Mouse (Mus musculus) lung, postnatal 14 days (tissue): Measurements from ENCODE around the gene Map7d3.

Experiments
- DNase-seq: peaks from one replicate; pipeline ENCODE4 v3.0.0; 2021

Gene Map7d3

GRCm38 (mm10) chrX:56821765-56822603 is at the start of gene Map7d3:
Gene Map7d3 (minus strand): TSS chrX:56822326.
- peak; percentile 1 for DNase-seq

DNA sequence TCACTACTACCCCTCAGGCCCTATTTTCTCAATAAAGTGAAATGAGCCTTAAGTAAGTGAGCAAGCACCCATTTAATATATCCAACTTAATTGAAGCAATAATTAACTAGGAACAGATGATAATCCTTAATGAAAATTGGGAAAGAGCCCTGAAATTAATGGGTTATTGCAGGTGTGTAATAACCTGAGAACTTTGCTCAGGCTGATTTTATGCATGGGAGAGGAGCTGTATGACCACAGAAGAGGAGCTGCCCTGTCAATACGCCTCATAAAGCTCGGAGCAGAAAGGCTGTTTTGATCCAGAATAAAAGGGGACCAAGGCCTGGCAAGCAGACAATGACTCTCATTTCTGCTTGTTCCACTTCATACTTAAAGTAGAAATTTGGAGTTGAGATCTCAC is 47.7 kb upstream of the Map7d3 start, which contains the start of gene Adgrg4:
TSS of gene Adgrg4 (plus strand) at position 301 of the 400 bp plus-strand sequence.
- DNase-seq = no peak

GRCm38 (mm10) chrX:56841255-56841654 is 19.1 kb upstream of the Map7d3 start:
- no peak for DNase-seq

- peak; percentile 35 for DNase-seq
These were observed 17.2 kb upstream of the Map7d3 start for GRCm38 (mm10) chrX:56839369-56839768.

GRCm38 (mm10) chrX:56835842-56836241 is 13.7 kb upstream of the Map7d3 start:
- no peak for DNase-seq

- DNase-seq = no peak
These were observed 5.4 kb upstream of the Map7d3 start for GRCm38 (mm10) chrX:56827492-56827891.

DNA sequence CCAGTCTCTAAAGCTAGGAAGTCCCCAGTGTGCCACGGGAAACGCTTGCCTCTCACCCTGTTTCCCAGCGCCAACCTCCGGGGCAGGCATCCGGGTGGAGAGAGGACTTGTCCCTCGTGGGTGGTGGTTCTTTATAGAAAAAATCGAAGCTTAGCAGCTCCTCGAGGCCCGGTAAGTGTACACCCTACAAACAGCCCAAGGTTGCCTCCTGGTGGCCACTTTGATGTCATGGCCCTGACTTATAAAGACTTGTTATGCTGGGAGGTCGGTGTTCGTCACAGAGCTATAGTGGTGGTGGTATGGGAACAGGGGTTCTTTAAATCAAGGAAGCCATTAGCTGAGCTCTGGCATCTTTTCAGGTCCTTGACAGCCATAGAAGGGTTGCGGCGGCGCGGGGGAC is 30.9 kb downstream of the Map7d3 start:
- DNase-seq = peak; percentile 69

DNA sequence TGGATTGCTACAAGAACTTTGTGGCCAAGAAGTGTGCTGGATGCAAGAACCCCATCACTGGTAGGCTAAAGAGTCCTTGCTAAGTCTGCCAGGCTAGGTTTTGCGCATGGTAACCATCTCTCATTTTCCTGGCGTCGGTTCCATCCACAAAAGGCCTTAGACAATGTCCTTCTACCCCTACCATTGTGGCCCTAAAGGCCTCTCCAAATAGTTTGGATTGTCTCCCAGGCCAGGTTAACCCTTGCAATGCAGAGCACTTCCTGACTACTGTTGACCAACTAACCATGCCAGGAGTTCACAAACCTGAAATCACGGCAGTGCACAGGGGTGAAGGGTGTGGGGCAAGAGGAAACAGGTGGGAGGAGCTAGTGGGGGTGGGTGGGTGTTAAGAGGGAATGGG is 31.5 kb downstream of the Map7d3 start:
- DNase-seq = no peak

DNA sequence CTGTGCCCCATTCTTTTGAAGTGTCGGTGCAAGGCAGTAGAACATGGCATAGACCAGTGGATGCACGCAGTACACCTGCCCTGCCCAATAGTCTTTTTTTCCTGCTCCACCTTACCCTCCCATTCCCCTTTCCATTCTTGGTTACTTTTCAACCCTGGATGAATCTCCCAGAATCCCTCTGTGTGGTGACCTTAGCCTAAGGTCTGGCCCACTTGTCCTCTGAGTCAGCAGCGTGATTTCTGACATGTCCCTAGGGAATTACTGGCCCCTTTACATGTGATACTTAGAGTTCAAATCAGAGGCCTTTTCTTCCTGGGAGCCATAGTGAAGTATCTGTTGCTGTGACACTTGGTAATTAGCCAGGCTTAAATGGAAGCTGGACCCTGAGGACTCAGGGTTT is 34.6 kb downstream of the Map7d3 start:
- DNase-seq = no peak

DNA sequence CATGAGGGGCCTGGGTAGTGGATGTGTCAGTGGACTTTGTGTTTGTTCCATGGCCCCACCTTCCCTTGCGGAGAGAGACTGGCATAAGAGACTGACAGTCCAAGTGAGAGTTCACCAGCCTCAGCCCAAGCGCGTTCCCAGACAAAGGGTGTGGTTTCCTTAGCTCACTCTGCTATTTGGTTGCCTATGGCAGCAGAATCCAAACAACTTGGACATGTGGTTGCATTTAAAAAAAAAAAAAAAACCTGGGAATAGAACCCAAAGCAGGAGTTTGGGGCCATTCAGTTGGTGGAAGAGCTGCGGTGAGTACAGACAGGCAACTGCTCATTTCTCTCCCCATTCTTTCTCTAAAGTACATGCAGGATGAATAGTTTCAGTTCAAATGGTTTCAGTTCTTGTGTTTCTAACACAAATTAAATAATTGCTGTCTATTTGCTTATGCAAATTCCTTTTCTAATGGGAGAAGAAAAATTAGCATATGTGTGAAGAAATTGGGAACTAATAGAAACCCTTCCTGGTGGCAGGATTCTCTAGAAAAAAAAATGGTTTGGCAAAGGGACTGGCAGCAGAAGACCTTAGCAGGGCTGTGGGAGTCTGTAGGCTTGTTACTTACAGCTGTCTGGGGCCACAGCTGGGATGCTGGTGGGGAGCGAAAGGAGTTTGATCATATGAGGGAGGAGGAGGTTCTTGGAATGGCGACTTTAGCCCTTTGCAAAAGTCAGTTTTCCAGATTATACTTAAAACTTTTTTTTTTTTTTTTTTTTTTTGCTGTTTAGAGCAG is 35.7 kb downstream of the Map7d3 start:
- peak; percentile 42 for DNase-seq

- no peak for DNase-seq
These were observed 48.8 kb downstream of the Map7d3 start for GRCm38 (mm10) chrX:56773329-56773728.

DNA sequence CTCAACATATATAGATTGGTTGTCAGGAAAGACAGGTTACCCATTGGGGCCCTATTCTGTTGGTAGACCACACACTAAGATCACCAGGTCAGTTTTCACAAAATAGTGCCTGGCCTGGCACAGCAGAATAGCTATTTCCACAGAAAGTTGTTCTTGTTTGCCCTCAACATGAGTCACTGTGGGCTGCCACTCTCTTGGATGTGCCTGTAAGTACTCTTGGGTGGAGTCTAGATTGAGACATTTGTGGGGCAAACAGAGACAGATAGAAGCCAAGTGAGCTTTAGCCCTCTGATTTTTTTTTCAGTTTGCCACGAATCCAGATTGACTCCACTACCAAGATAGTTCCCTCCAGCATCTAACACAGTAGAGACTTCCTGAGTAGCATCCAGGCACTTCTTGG is 50.4 kb downstream of the Map7d3 start:
- DNase-seq = no peak

GRCm38 (mm10) chrX:56769838-56770237 is 52.3 kb downstream of the Map7d3 start:
- peak; percentile 44 for DNase-seq

- no peak for DNase-seq
These were observed 61.8 kb downstream of the Map7d3 start for GRCm38 (mm10) chrX:56760257-56760760.

- no peak for DNase-seq
These were observed 65.8 kb downstream of the Map7d3 start for GRCm38 (mm10) chrX:56756352-56756751.

DNA sequence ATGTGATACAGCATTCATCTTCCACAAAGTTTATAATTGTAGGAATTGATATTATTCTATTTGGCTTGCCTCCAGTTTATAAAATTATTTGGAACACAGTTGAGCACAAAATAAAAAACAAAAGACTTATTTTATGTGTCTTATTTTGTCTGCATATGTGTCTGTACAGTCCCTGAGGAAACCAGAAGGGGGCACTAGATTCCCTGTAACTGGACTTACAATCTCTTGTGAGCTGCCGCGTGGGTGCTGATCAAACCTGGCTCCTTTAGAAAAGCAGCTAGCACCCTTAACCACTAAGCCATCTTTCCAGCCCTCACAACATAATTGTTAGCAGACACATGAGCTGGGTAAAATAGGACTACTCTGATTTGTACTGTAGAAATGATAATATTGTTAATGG is 66.5 kb downstream of the Map7d3 start:
- DNase-seq = peak; percentile 58

DNA sequence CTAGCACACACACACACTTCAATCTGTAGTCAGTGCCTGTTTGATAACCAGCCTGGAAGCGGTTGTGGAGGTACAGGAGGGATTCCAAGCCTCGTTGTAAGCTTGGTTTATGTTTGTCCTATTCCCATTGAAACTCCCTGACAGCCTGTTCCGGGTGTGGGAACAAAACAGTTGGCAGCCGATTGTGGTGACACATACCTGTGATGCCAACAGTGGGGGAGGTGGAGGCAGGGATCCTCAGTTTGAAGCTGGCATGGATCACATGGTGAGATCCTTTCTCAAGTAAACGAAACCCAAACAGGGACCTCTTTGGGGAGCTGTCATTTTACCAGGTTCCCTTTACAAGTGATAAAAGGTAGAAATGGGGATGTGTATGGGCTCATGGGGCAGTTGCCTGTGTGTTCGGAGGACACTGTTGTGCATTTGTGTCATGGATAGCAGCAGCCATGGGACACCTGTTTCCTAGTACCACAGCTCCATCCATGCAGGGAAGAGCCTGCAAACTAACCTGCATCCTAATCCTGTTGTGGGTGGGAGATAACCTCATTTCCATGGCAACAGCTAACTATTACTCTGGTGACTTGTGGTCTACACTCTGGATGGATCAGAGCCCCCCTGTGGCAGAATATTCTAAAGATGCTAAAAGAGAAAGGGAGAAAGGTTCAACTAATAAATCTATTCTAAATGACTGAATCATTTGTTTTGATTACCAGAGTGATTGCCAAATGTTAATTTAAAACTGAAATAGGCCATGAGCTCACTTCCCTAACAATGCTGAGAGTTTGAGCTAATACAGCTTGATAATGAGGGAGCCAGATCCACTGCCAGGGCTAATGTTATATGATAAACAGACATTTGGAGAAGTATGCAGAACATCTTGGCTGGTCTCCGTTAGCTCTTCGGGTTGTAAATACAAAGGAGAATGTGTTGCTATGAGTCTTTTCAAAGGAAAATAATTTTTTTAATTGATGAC is 68.5 kb downstream of the Map7d3 start:
- DNase-seq = no peak

GRCm38 (mm10) chrX:56752144-56752543 is 70.0 kb downstream of the Map7d3 start:
- DNase-seq = no peak

GRCm38 (mm10) chrX:56751536-56751935 is 70.6 kb downstream of the Map7d3 start:
- no peak for DNase-seq
